Mouse (Mus musculus) left cerebral cortex, adult 8-10 months (tissue): ENCODE measurements around the gene Hsd3b6. TPM values are rescaled to one million over a fixed set of nuclear protein-coding genes. Genes with fewer than 3 reads are reported as not detected.

Experiments
- total RNA-seq, 4 experiments: library from RNA; stranded (reverse); gene quantifications; 2 replicates each; pipeline ENCODE4 v1.2.4; 2022

The Hsd3b6 gene
- total RNA-seq, 4 experiments from 2014 or later: not detected

Other genes with a start within 250 kb of the Hsd3b6 start
- gene Gm10681, start 225.6 kb downstream of the Hsd3b6 start, total RNA-seq: not detected
- not detected for gene Hsd3b5, start 184.2 kb downstream of the Hsd3b6 start, total RNA-seq
- gene Hsd3b2, start 89.9 kb downstream of the Hsd3b6 start, total RNA-seq: not detected
- not detected for gene Hsd3b3, start 51.3 kb downstream of the Hsd3b6 start, total RNA-seq
- 1 to 10 TPM in 2 of 4 experiments, not detected in 2; 4.5 to 4.7 TPM for gene Hsd3b1, start 45.4 kb upstream of the Hsd3b6 start, total RNA-seq
- gene Hao2, start 78.8 kb upstream of the Hsd3b6 start, total RNA-seq: not detected